Mouse (Mus musculus): ENCODE data around the gene Rhbdf2. TPM values are rescaled to one million over a fixed set of nuclear protein-coding genes. Genes with fewer than 3 reads are reported as not detected.

The Rhbdf2 gene
- polyA plus RNA-seq, 1 experiment from 2014 or later: 4.1 TPM

- no peak overlapping the region for H3K9ac ChIP-seq (replicated peaks)
- ATAC-seq (ENCODE audit: insufficient number of reproducible peaks, insufficient read depth, low FRiP score, low TSS enrichment, low read depth): no peak
- H3K4me2 ChIP-seq: no peak overlapping the region
- H3K4me1 ChIP-seq (replicated peaks): no peaks in the 10 kb centered on the region
- H3K36me3 ChIP-seq: peaks cover 50% of the 10 kb centered on the region
- no peak overlapping the region for H3K27ac ChIP-seq
- 91% methylated on average over 15 of the region's 15 CpGs for WGBS
- H3K9me3 ChIP-seq: no peaks in the 10 kb centered on the region
- no peaks in the 10 kb centered on the region for H3K27me3 ChIP-seq
- H3K4me3 ChIP-seq (replicated peaks): no peak overlapping the region
Measured at GRCm38 (mm10) chr11:116599230-116599629, 27.6 kb downstream of the Rhbdf2 start.

GRCm38 (mm10) chr11:116598193-116598592, 28.6 kb downstream of the Rhbdf2 start:
- H3K36me3 ChIP-seq: peaks cover 39% of the 10 kb centered on the region
- no peaks in the 10 kb centered on the region for H3K9me3 ChIP-seq
- 91% methylated on average over 8 of the region's 8 CpGs for WGBS
- no peaks in the 10 kb centered on the region for H3K27me3 ChIP-seq
- H3K9ac ChIP-seq (replicated peaks): no peak overlapping the region
- no peak overlapping the region for H3K4me3 ChIP-seq (replicated peaks)
- H3K4me2 ChIP-seq: no peak overlapping the region
- no peak for ATAC-seq (ENCODE audit: insufficient number of reproducible peaks, insufficient read depth, low FRiP score, low TSS enrichment, low read depth)
- H3K4me1 ChIP-seq (replicated peaks): no peaks in the 10 kb centered on the region
- H3K27ac ChIP-seq: no peak overlapping the region

- H3K4me2 ChIP-seq: no peak overlapping the region
- no peak overlapping the region for H3K9ac ChIP-seq (replicated peaks)
- H3K9me3 ChIP-seq: no peaks in the 10 kb centered on the region
- no peak for ATAC-seq (ENCODE audit: insufficient number of reproducible peaks, insufficient read depth, low FRiP score, low TSS enrichment, low read depth)
- 89% methylated on average over 19 of the region's 19 CpGs for WGBS
- H3K27me3 ChIP-seq: no peaks in the 10 kb centered on the region
- H3K4me3 ChIP-seq (replicated peaks): no peak overlapping the region
- H3K36me3 ChIP-seq: peaks cover 34% of the 10 kb centered on the region
- H3K27ac ChIP-seq: no peak overlapping the region
- H3K4me1 ChIP-seq (replicated peaks): peaks cover 8% of the 10 kb centered on the region
Measured at GRCm38 (mm10) chr11:116596766-116597165, 30.1 kb downstream of the Rhbdf2 start.

GRCm38 (mm10) chr11:116593345-116593744, 33.5 kb downstream of the Rhbdf2 start:
- H3K27ac ChIP-seq: 0 out of 2 replicates have a peak overlapping the region, but pooled peaks have one; percentile 59
- no peak for ATAC-seq (ENCODE audit: insufficient number of reproducible peaks, insufficient read depth, low FRiP score, low TSS enrichment, low read depth)
- H3K9me3 ChIP-seq: no peaks in the 10 kb centered on the region
- no peak overlapping the region for H3K4me2 ChIP-seq
- peaks cover 6% of the 10 kb centered on the region for H3K36me3 ChIP-seq
- no peak overlapping the region for H3K4me3 ChIP-seq (replicated peaks)
- WGBS: 83% methylated on average over 4 of the region's 4 CpGs
- H3K4me1 ChIP-seq (replicated peaks): peaks cover 14% of the 10 kb centered on the region
- no peak overlapping the region for H3K9ac ChIP-seq (replicated peaks)
- H3K27me3 ChIP-seq: peaks cover 3% of the 10 kb centered on the region

GRCm38 (mm10) chr11:116592428-116592827, 34.4 kb downstream of the Rhbdf2 start:
- ATAC-seq (ENCODE audit: insufficient number of reproducible peaks, insufficient read depth, low FRiP score, low TSS enrichment, low read depth): peak; percentile 60
- H3K4me2 ChIP-seq: no peak overlapping the region
- no peak overlapping the region for H3K9ac ChIP-seq (replicated peaks)
- no peak overlapping the region for H3K4me3 ChIP-seq (replicated peaks)
- peak overlapping the region; percentile 59; the same call in 1 of the 2 replicates for H3K27ac ChIP-seq
- peaks cover 12% of the 10 kb centered on the region for H3K27me3 ChIP-seq
- peaks cover 4% of the 10 kb centered on the region for H3K36me3 ChIP-seq
- no peaks in the 10 kb centered on the region for H3K9me3 ChIP-seq
- peaks cover 14% of the 10 kb centered on the region for H3K4me1 ChIP-seq (replicated peaks)

GRCm38 (mm10) chr11:116591621-116592020, 35.2 kb downstream of the Rhbdf2 start:
- Histone ChIP-seq H3K4me1 (replicated peaks) (peaks cover 18% of the 10 kb centered on the region), H3K4me2 (no peak overlapping the region), H3K4me3 (replicated peaks) (no peak overlapping the region), H3K27me3 (peaks cover 18% of the 10 kb centered on the region), H3K9me3 (no peaks in the 10 kb centered on the region), H3K36me3 (peaks cover under 1% of the 10 kb centered on the region; the same call in 1 of the 2 replicates), H3K27ac (no peak overlapping the region), H3K9ac (replicated peaks) (no peak overlapping the region)
- ATAC-seq (ENCODE audit: insufficient number of reproducible peaks, insufficient read depth, low FRiP score, low TSS enrichment, low read depth): no peak
- 86% methylated on average over 4 of the region's 4 CpGs for WGBS

- H3K36me3 ChIP-seq: no peaks in the 10 kb centered on the region
- H3K4me3 ChIP-seq (replicated peaks): no peak overlapping the region
- peaks cover 18% of the 10 kb centered on the region for H3K4me1 ChIP-seq (replicated peaks)
- 68% methylated on average over 8 of the region's 8 CpGs for WGBS
- ATAC-seq (ENCODE audit: insufficient number of reproducible peaks, insufficient read depth, low FRiP score, low TSS enrichment, low read depth): no peak
- no peak overlapping the region for H3K4me2 ChIP-seq
- H3K9ac ChIP-seq (replicated peaks): no peak overlapping the region
- H3K27me3 ChIP-seq: peaks cover 18% of the 10 kb centered on the region
- H3K27ac ChIP-seq: no peak overlapping the region
- no peaks in the 10 kb centered on the region for H3K9me3 ChIP-seq
Measured at GRCm38 (mm10) chr11:116589574-116589973, 37.2 kb downstream of the Rhbdf2 start.

GRCm38 (mm10) chr11:116589020-116589531, 37.7 kb downstream of the Rhbdf2 start:
- Histone ChIP-seq H3K36me3 (no peaks in the 10 kb centered on the region), H3K27ac (no peak overlapping the region), H3K4me1 (replicated peaks) (peaks cover 18% of the 10 kb centered on the region), H3K4me3 (replicated peaks) (no peak overlapping the region), H3K4me2 (no peak overlapping the region), H3K9ac (replicated peaks) (no peak overlapping the region), H3K9me3 (no peaks in the 10 kb centered on the region), H3K27me3 (peaks cover 18% of the 10 kb centered on the region)
- ATAC-seq (ENCODE audit: insufficient number of reproducible peaks, insufficient read depth, low FRiP score, low TSS enrichment, low read depth): no peak
- 37% methylated on average over 14 of the region's 14 CpGs for WGBS

- H3K9ac ChIP-seq (replicated peaks): peak overlapping the region; percentile 42; the same call in 1 of the 2 replicates
- WGBS: 19% methylated on average over 23 of the region's 23 CpGs
- ATAC-seq (ENCODE audit: insufficient number of reproducible peaks, insufficient read depth, low FRiP score, low TSS enrichment, low read depth): peak; percentile 53
- H3K27ac ChIP-seq: no peak overlapping the region
- no peak overlapping the region for H3K4me3 ChIP-seq (replicated peaks)
- H3K36me3 ChIP-seq: no peaks in the 10 kb centered on the region
- H3K27me3 ChIP-seq: peaks cover 18% of the 10 kb centered on the region
- H3K4me1 ChIP-seq (replicated peaks): peaks cover 10% of the 10 kb centered on the region
- peak overlapping the region; percentile 43 for H3K4me2 ChIP-seq
- H3K9me3 ChIP-seq: no peaks in the 10 kb centered on the region
Measured at GRCm38 (mm10) chr11:116586801-116587631, 39.8 kb downstream of the Rhbdf2 start.

GRCm38 (mm10) chr11:116586310-116586709, 40.5 kb downstream of the Rhbdf2 start, which contains the start of gene Aanat:
Gene Aanat, plus strand, starts transcription at chr11:116586432.
- ATAC-seq (ENCODE audit: insufficient number of reproducible peaks, insufficient read depth, low FRiP score, low TSS enrichment, low read depth): no peak
- H3K9ac ChIP-seq (replicated peaks): peak within 1 kb of the TSS; percentile 42; the same call in 1 of the 2 replicates
- peaks cover 18% of the 10 kb centered on the region for H3K27me3 ChIP-seq
- H3K4me1 ChIP-seq (replicated peaks): peaks cover 10% of the 10 kb centered on the region
- 63% methylated on average over 5 of the region's 5 CpGs for WGBS
- no peaks in the 10 kb centered on the region for H3K36me3 ChIP-seq
- peak within 1 kb of the TSS; percentile 43 for H3K4me2 ChIP-seq
- H3K9me3 ChIP-seq: no peaks in the 10 kb centered on the region
- H3K4me3 ChIP-seq (replicated peaks): no peak within 1 kb of the TSS
- no peak within 1 kb of the TSS for H3K27ac ChIP-seq

GRCm38 (mm10) chr11:116585682-116586081, 41.1 kb downstream of the Rhbdf2 start:
- Histone ChIP-seq H3K4me3 (replicated peaks) (no peak overlapping the region), H3K27ac (no peak overlapping the region), H3K36me3 (no peaks in the 10 kb centered on the region), H3K4me2 (no peak overlapping the region), H3K4me1 (replicated peaks) (peaks cover 10% of the 10 kb centered on the region), H3K27me3 (peaks cover 18% of the 10 kb centered on the region), H3K9me3 (no peaks in the 10 kb centered on the region), H3K9ac (replicated peaks) (no peak overlapping the region)
- ATAC-seq (ENCODE audit: insufficient number of reproducible peaks, insufficient read depth, low FRiP score, low TSS enrichment, low read depth): no peak
- 74% methylated on average over 6 of the region's 6 CpGs for WGBS

Measured in limb, embryonic 12.5 days (tissue).